ENCODE assay signal across 15 mouse cellular contexts in genomic region chr3:142059890-142060289, GRCm38 (mm10).
"Had no signal": no experiment of that assay in that cellular context is flagged by ENCODE, and none has a peak within 500 bp of the region (broad histone marks: within the 10 kb centered on the region; RNA-seq: fewer than 3 reads in every experiment).

No protein-coding gene starts in this region.

- DNase-seq: lung, postnatal 14 days; lung, postnatal 4 days; right cerebral cortex, postnatal 14 days; right cerebral cortex, postnatal 4 days; spleen, adult 18-20 months; thymus, adult 18-20 months; thymus, postnatal 14 days; thymus, postnatal 36 days had no signal

- H3K9me3 ChIP-seq: liver, embryonic 12.5 days; midbrain, embryonic 13.5 days; midbrain, embryonic 15.5 days; neural tube, embryonic 12.5 days had no signal

- ATAC-seq: liver, embryonic 12.5 days; lung, postnatal 0 days; midbrain, embryonic 13.5 days; midbrain, embryonic 15.5 days had no signal

- H3K27ac ChIP-seq: liver, embryonic 12.5 days; liver, embryonic 14.5 days; midbrain, embryonic 13.5 days; midbrain, embryonic 15.5 days; neural tube, embryonic 12.5 days had no signal

- H3K4me2 ChIP-seq: liver, embryonic 12.5 days; midbrain, embryonic 11.5 days; midbrain, embryonic 13.5 days; midbrain, embryonic 15.5 days; neural tube, embryonic 12.5 days had no signal

- H3K4me3 ChIP-seq: liver, embryonic 12.5 days; midbrain, embryonic 13.5 days; midbrain, embryonic 15.5 days; neural tube, embryonic 12.5 days had no signal

- H3K4me1 ChIP-seq: liver, embryonic 12.5 days had no signal

- H3K36me3 ChIP-seq: liver, embryonic 12.5 days; midbrain, embryonic 13.5 days; midbrain, embryonic 15.5 days; neural tube, embryonic 12.5 days had no signal

- H3K9ac ChIP-seq: liver, embryonic 12.5 days; liver, embryonic 14.5 days; midbrain, embryonic 13.5 days; midbrain, embryonic 15.5 days; neural tube, embryonic 12.5 days had no signal

- H3K27me3 ChIP-seq: liver, embryonic 12.5 days; midbrain, embryonic 13.5 days; midbrain, embryonic 15.5 days; neural tube, embryonic 12.5 days had no signal
